18 mouse cellular contexts compared by ENCODE assay signal in the genomic region with DNA sequence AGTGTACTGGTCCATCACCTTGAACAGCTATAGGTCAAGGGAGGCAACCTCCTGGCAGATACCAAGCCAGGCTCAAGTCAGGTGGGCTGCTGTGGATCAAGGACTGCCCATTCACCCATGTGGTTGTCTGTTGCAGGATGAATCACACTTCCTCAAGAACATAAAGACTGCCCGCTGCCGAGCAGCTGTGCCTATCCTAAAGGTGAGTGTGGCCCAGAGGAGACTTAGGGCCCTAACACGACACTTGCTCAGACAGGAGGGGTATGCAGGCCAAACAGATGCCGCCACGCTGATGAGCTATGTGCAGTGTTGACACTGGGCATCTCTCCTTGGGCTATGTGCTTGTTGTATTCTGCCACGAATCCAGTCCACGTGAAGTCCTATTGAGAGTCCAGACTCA. TPM values are rescaled to one million over a fixed set of nuclear protein-coding genes. Genes with fewer than 3 reads are reported as not detected.
DNase-seq lines count a peak whose midpoint lies in the region; ATAC-seq and TF ChIP-seq lines count a peak whose summit lies in the region.
"Had no signal": no experiment of that assay in that cellular context is flagged by ENCODE, and none has a peak within 500 bp of the region (broad histone marks: within the 10 kb centered on the region; RNA-seq: fewer than 3 reads in every experiment).

No protein-coding gene starts in this region.

- peak overlapping the region; percentile 3; the same call in 1 of the 2 replicates for H3K27ac ChIP-seq in heart, embryonic 12.5 days (ENCODE audit: poor library complexity, severe bottlenecking)
- peak overlapping the region; percentile 94 for H3K27ac ChIP-seq in heart, postnatal 0 days (ENCODE audit: low read depth)
- H3K27ac ChIP-seq: embryonic facial prominence, embryonic 10.5 days; forebrain, embryonic 13.5 days had no signal

- H3K36me3 ChIP-seq in heart, embryonic 12.5 days, result peaks cover 50% of the 10 kb centered on the region
- peaks cover 45% of the 10 kb centered on the region for H3K36me3 ChIP-seq in heart, postnatal 0 days (replicated peaks; ENCODE audit: control insufficient read depth, insufficient read depth, low read length)
- peaks cover 34% of the 10 kb centered on the region for H3K36me3 ChIP-seq in C2C12 (ENCODE audit: control insufficient read depth, insufficient read depth)

- DNase-seq in heart, postnatal 4 days, result no peak
- no peak for DNase-seq in heart, postnatal 0 days (ENCODE audit: low spot score)
- no peak for DNase-seq in heart, adult 8-10 months (ENCODE audit: low spot score)
- peak; percentile 45 for DNase-seq in A20 (ENCODE audit: low read depth, low spot score)
- DNase-seq in left cerebral cortex, adult 8-10 months (ENCODE audit: low spot score in 2 of 2), result no peak
- DNase-seq: adrenal gland, postnatal 14 days; B cell, adult 2 months; cerebellum, adult 18-20 months; forebrain, postnatal 0 days; kidney, adult 2 months; kidney, postnatal 25 days had no signal

- H3K9ac ChIP-seq in heart, embryonic 12.5 days, result peak overlapping the region; percentile 22; the same call in 1 of the 2 replicates
- H3K9ac ChIP-seq in heart, postnatal 0 days (replicated peaks; ENCODE audit: low read depth, low read length), result no peak overlapping the region
- H3K9ac ChIP-seq: forebrain, embryonic 13.5 days; forebrain, postnatal 0 days had no signal

- ATAC-seq in heart, embryonic 12.5 days (ENCODE audit: insufficient number of reproducible peaks, low FRiP score), result no peak
- ATAC-seq in heart, postnatal 0 days (ENCODE audit: insufficient read depth, low read depth), result no peak
- ATAC-seq: activated CD4-positive, CD25-positive, alpha-beta regulatory T cell, adult 4 months; forebrain, embryonic 13.5 days; intestine, embryonic 16.5 days; Patski had no signal

- H3K79me2 ChIP-seq in C2C12 (ENCODE audit: control insufficient read depth, insufficient read depth), result no peaks in the 10 kb centered on the region

- no peaks in the 10 kb centered on the region for H3K27me3 ChIP-seq in heart, embryonic 12.5 days (replicated peaks)
- H3K27me3 ChIP-seq in heart, postnatal 0 days (ENCODE audit: control insufficient read depth, insufficient read depth, low read length), result no peaks in the 10 kb centered on the region
- no peaks in the 10 kb centered on the region for H3K27me3 ChIP-seq in C2C12 (ENCODE audit: control insufficient read depth, insufficient read depth, insufficient read length)
- H3K27me3 ChIP-seq: forebrain, embryonic 13.5 days; Patski had no signal

- TF ChIP-seq EP300 in heart, postnatal 0 days (IDR thresholded peaks at IDR 0.05; ENCODE audit: low read depth), result no peak

- H3K4me2 ChIP-seq in heart, embryonic 12.5 days, result no peak overlapping the region
- H3K4me2 ChIP-seq in heart, postnatal 0 days (ENCODE audit: low read depth, low read length), result no peak overlapping the region
- H3K4me2 ChIP-seq: forebrain, embryonic 13.5 days had no signal

- 81% methylated on average over 7 of the region's 7 CpGs for WGBS in heart, embryonic 12.5 days
- WGBS in heart, postnatal 0 days, result 71% methylated on average over 7 of the region's 7 CpGs

- peaks cover 33% of the 10 kb centered on the region for H3K4me1 ChIP-seq in heart, embryonic 12.5 days (replicated peaks)
- peaks cover 35% of the 10 kb centered on the region for H3K4me1 ChIP-seq in heart, postnatal 0 days (ENCODE audit: control insufficient read depth, insufficient read depth)
- H3K4me1 ChIP-seq: embryonic facial prominence, embryonic 10.5 days had no signal

- no peaks in the 10 kb centered on the region for H3K9me3 ChIP-seq in heart, embryonic 12.5 days (replicated peaks)
- no peaks in the 10 kb centered on the region for H3K9me3 ChIP-seq in heart, postnatal 0 days (replicated peaks; ENCODE audit: control insufficient read depth, low read length)
- H3K9me3 ChIP-seq: embryonic facial prominence, embryonic 10.5 days; forebrain, embryonic 13.5 days had no signal

- no peak for TF ChIP-seq CTCF in heart, postnatal 0 days (IDR thresholded peaks at IDR 0.05; ENCODE audit: low read depth)
- TF ChIP-seq CTCF in C2C12 (IDR thresholded peaks at IDR 0.05; ENCODE audit: control insufficient read depth, insufficient read depth, insufficient read length), result no peak

- no peak overlapping the region for H3ac ChIP-seq in C2C12 (ENCODE audit: control insufficient read depth, insufficient read length, low read depth)

- H3K4me3 ChIP-seq in heart, embryonic 12.5 days, result no peak overlapping the region
- no peak overlapping the region for H3K4me3 ChIP-seq in heart, postnatal 0 days (ENCODE audit: low read depth, low read length)
- H3K4me3 ChIP-seq in C2C12 (ENCODE audit: insufficient read depth, poor library complexity, severe bottlenecking), result no peak overlapping the region
- H3K4me3 ChIP-seq: embryonic facial prominence, embryonic 10.5 days; forebrain, embryonic 13.5 days had no signal

- H3K79me3 ChIP-seq in C2C12 (ENCODE audit: low read depth), result no peaks in the 10 kb centered on the region

TF ChIP-seq in C2C12, 6 proteins besides CTCF, POLR2A, EP300 and RAD21:
- no peak for TF ChIP-seq USF1 (IDR thresholded peaks at IDR 0.05; ENCODE audit: low read depth)
- TF ChIP-seq MYOD1 (IDR thresholded peaks at IDR 0.05; ENCODE audit: control insufficient read depth, insufficient read length, low read depth), result peak; percentile 64

RNA-seq across cellular contexts. Expression of gene Smarcal1, which starts 18.2 kb away (rescaled TPM):
- polyA plus RNA-seq in heart, embryonic 12.5 days (2016; fragmentation: Nextera tagmentation; extraction: Ambion mirVana), result 18.5 and 18.7 TPM in 2 replicates
- total RNA-seq in heart, postnatal 4 days (2021), result 10 to 100 TPM; 32.3 to 34.7 TPM
- 31.9 and 36.7 TPM in 2 replicates for total RNA-seq in heart, postnatal 0 days (2014; rRNA removed; ENCODE audit: low replicate concordance)
- polyA plus RNA-seq in heart, postnatal 0 days (2015; fragmentation: Nextera tagmentation; extraction: Ambion mirVana), result 9.8 and 11.0 TPM in 2 replicates
- 10 to 100 TPM; 28.2 to 32.2 (median 29.4) TPM for total RNA-seq in heart, adult 8-10 months (2022)
- polyA plus RNA-seq in C2C12 (2012; fragmentation: generic; extraction: Trizol), result 15.3 TPM
- total RNA-seq in left cerebral cortex, adult 8-10 months (2022), result 10 to 100 TPM; 60.7 to 79.0 (median 68.4) TPM
